Mouse (Mus musculus): ENCODE measurements at regions not wholly inside any gene's neighbourhood (a gene's known extent, or its start where the extent isn't known, plus 50 kb on each side); places are given as distances from the start of the nearest gene placed in this dataset.

DNA sequence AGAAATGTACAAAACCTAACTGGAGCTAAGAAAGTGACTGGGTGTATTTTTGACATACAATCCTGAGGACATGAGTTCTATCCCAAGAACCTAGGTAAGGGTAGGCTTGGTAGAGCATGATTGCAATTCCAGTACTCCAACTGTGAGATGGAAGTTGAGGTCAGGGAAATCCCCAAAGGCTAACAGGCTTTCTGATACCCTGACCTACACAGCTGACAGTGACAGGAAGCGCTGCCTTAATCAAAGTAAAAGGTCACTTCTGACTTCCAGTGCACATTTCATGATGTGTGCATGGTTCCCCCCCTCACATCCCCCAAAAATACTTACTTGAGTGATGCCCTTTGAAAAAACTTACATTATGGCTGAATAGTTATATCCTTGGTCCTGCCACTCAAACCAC lies 312.6 kb upstream of the Pitrm1 start:
- TF ChIP-seq CTCF (IDR thresholded peaks at IDR 0.05) (no peak), EP300 (IDR thresholded peaks at IDR 0.05) (no peak)
